Mouse (Mus musculus): ENCODE measurements around the gene Morn1. TPM values are rescaled to one million over a fixed set of nuclear protein-coding genes. Genes with fewer than 3 reads are reported as not detected.

Morn1 gene
- polyA plus RNA-seq, 1 experiment, result 15.5 TPM

DNA sequence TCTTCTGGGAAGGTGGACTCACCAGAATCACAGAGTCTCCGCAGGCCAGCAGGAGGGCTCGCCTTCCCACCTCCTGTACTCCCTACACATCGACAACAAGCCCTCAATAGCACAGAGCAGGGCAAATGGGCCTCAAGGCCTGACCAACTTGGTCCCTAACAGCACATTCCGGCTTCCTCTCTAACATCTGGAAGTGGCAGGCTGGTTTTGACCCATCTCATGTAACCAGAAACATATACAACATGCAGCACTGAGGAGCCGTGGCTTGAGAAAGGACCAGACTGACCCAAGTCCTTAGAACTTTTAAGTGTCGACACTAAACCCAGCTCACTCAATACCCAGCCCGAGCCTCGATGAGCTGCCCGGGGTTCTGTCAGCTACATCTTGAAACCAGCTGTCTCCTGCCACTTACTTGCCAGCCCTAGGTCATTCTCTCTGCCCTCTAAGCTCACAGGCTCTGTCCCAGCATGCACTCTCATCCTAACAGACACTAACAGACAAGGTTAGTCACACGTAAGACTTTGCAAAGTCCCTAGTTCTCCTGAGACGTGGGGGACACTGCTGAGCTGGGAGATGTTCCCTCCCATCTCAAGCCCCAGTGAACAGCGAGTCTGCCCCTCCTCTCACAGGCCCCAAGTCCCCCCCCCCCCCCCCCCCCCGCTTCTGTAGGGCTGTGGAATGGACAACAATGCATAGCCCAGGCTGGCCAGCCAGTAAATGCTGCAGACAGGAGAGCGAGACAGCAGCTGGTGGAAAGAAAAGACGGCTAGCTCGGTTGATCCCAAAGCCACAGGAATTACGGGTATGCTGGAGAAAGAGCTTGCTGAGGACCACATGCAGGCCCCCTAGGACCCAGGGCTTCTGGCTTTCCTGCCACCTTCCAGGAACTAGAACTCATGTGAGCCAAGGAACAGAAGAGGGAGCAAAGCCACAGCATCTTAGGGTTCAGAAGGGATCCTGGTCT, 87.7 kb downstream of the Morn1 start:
- Histone ChIP-seq H3K4me1 (ENCODE audit: control insufficient read depth, insufficient read depth, low read length) (peaks cover 79% of the 10 kb centered on the region), H3K4me3 (replicated peaks; ENCODE audit: extremely low read depth, low read depth, low read length) (peak overlapping the region; percentile 22)
- 23% methylated on average over 17 of the region's 17 CpGs for WGBS
- TF ChIP-seq POLR2A (IDR thresholded peaks at IDR 0.05; ENCODE audit: borderline replicate concordance, extremely low read depth, low read depth, low read length) (no peak), CTCF (IDR thresholded peaks at IDR 0.05; ENCODE audit: insufficient read depth, low read length) (no peak)
- DNase-seq, result no peak

DNA sequence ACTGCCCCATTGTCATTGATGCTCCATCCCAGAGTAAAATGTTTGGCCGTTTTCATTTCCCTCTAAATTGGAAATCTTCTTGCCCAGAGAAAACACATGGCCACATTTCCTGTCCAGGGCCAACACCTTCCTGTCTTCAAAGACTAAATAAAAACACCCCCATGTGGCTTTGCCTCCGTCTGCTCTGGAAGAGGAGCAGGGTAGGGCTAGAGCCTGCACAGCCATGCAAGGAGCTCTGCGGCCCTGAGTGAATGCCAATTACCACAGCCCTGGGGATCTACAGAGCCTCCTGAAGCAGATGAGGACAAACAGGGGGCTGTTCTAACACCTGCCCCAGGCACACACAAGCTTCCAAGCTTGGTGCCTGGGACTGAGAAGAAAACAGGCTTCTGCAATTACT, 89.8 kb downstream of the Morn1 start:
- peaks cover 73% of the 10 kb centered on the region for H3K4me1 ChIP-seq (ENCODE audit: control insufficient read depth, insufficient read depth, low read length)
- no peak for DNase-seq
- no peak overlapping the region for H3K4me3 ChIP-seq (replicated peaks; ENCODE audit: extremely low read depth, low read depth, low read length)
- TF ChIP-seq POLR2A (IDR thresholded peaks at IDR 0.05; ENCODE audit: borderline replicate concordance, extremely low read depth, low read depth, low read length) (no peak), CTCF (IDR thresholded peaks at IDR 0.05; ENCODE audit: insufficient read depth, low read length) (no peak)
- 21% methylated on average over 3 of the region's 3 CpGs for WGBS

DNA sequence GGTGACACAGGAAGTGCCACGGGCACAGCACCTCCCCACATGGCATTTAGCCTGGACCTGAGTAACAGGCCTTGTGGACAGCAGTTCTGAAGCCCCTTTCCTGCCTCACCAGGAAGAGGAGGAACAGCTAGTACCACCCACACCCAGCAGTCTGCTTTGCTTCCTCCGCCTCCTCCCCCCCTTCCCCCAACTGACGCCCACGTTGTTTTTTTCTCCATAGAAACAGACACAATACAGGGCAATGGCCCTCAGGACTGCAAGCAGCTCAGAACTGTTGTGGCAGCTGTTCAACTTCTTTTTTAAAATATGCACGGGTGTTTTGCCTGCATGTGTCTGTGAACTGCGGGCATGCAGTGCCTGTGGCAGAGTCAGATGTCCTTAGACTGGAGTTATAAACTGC, 91.9 kb downstream of the Morn1 start:
- peaks cover 63% of the 10 kb centered on the region for H3K4me1 ChIP-seq (ENCODE audit: control insufficient read depth, insufficient read depth, low read length)
- H3K4me3 ChIP-seq (replicated peaks; ENCODE audit: extremely low read depth, low read depth, low read length), result peak overlapping the region; percentile 7
- 2% methylated on average over 6 of the region's 6 CpGs for WGBS
- TF ChIP-seq CTCF (IDR thresholded peaks at IDR 0.05; ENCODE audit: insufficient read depth, low read length) (no peak), POLR2A (IDR thresholded peaks at IDR 0.05; ENCODE audit: borderline replicate concordance, extremely low read depth, low read depth, low read length) (peak; percentile 53; the same call in 1 of the 2 replicates)
- peak; percentile 68 for DNase-seq

DNA sequence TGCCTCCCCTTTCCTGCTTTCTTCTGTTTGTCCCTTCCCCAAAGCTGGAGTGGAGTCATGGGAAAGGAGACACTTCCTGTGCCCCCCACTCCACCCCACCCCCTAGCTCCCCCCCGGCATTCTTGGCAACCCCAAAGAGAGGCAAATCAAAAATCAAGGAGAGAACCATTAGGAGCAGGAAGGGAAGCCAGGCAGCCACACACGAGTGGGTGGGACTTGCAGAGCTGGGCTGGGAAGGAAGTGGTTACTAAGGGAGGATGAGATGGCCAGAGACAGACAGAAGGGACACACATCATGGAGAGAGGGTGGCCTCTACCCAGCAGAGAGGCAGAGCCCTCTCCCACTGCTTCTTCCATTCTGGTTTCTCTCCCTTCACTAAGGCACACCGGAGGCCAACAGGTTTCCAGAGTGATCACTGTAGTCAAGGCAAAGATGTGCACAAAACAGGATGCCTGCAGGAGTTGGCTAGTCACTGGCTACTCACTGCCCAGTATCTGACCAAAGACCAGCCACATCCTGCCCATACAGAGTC, 92.7 kb downstream of the Morn1 start:
- no peak for DNase-seq
- Histone ChIP-seq H3K4me1 (ENCODE audit: control insufficient read depth, insufficient read depth, low read length) (peaks cover 61% of the 10 kb centered on the region), H3K4me3 (replicated peaks; ENCODE audit: extremely low read depth, low read depth, low read length) (no peak overlapping the region)
- 9% methylated on average over 3 of the region's 3 CpGs for WGBS
- TF ChIP-seq POLR2A (IDR thresholded peaks at IDR 0.05; ENCODE audit: borderline replicate concordance, extremely low read depth, low read depth, low read length), result 0 out of 2 replicates have a peak, but pooled peaks have one; percentile 25
- no peak for TF ChIP-seq CTCF (IDR thresholded peaks at IDR 0.05; ENCODE audit: insufficient read depth, low read length)

DNA sequence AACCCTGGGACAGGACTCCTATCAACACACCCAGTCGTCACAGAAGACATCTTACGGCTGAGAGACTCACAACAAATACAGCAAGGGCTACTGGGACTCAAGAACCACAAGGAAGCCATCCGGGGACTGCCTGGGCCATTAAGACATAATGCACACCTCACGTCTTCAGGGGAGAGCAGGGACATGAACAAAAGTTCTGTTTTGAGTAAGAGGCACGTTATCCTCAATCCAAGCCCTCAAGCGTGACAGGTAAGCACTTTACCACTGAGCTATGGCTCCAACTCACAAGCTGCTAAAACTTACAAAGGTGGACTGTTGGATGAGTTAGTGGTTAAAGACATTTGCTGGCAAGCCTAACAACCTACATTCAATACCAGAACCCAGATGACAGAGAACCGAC, 96.8 kb downstream of the Morn1 start:
- TF ChIP-seq POLR2A (IDR thresholded peaks at IDR 0.05; ENCODE audit: borderline replicate concordance, extremely low read depth, low read depth, low read length), result no peak
- TF ChIP-seq CTCF (IDR thresholded peaks at IDR 0.05; ENCODE audit: insufficient read depth, low read length), result no peak
- Histone ChIP-seq H3K4me3 (replicated peaks; ENCODE audit: extremely low read depth, low read depth, low read length) (no peak overlapping the region), H3K4me1 (ENCODE audit: control insufficient read depth, insufficient read depth, low read length) (peaks cover 60% of the 10 kb centered on the region)
- DNase-seq, result no peak
- 74% methylated on average over 7 of the region's 7 CpGs for WGBS

DNA sequence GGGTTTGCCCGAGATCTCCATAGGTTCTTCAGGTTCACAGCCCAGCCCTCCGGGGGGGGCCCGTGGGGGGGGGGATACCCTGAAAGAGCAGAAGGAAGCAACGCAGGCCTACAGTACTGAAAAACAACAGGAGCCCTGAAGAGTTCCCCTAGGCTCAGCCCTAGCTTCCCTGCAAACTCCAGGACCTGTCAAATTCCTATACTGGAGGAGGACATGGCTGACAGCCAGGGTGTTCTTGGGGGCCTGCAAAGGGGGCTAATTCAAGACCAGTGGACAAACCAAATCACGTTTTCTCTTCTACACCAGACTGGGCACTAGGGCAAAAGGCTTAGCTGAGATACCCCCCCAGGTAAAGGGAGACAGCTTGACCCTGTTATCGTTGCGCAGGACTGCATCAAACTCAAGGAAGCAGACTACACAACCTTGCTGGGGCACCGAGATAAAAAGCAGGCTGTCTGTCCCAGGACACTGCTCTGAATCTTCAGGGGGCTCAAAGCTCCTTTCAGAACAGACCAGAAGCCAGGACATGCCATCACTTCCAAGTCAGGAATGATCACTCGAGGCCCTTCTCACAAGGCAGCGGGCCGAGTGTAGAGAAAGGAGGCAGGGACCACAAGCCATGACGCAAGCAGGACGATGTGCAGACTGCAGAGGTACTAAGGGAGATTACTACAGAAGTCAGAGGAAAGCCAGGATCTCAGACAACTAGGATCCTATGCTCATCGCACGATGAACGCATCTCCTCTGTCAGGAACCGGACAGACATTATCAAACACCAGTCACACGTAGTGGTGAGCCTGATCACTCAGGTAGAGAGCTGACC, 98.1 kb downstream of the Morn1 start:
- WGBS, result 50% methylated on average over 18 of the region's 18 CpGs
- TF ChIP-seq POLR2A (IDR thresholded peaks at IDR 0.05; ENCODE audit: borderline replicate concordance, extremely low read depth, low read depth, low read length), result no peak
- TF ChIP-seq CTCF (IDR thresholded peaks at IDR 0.05; ENCODE audit: insufficient read depth, low read length), result no peak
- no peak for DNase-seq
- H3K4me1 ChIP-seq (ENCODE audit: control insufficient read depth, insufficient read depth, low read length), result peaks cover 58% of the 10 kb centered on the region
- H3K4me3 ChIP-seq (replicated peaks; ENCODE audit: extremely low read depth, low read depth, low read length), result no peak overlapping the region

DNA sequence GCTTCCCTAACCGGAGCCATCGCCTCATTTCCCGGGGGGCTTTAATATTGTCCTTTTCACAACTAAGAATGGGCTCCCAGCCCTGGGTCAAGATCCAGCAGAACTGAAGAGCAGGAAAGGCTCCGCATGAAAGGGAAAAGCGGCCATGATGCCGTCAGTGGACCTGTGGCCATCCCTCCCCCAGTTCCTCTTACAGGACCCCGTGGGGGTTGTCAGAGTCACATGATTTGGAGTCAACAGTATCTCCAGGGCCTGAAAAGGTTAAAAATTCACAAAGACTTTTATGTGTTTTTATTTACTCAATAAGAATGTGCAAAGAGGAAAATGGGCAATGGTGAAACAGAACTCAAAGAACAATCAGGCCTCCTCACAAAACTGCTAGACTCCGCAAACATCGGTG, 99.5 kb downstream of the Morn1 start:
- no peak for TF ChIP-seq POLR2A (IDR thresholded peaks at IDR 0.05; ENCODE audit: borderline replicate concordance, extremely low read depth, low read depth, low read length)
- TF ChIP-seq CTCF (IDR thresholded peaks at IDR 0.05; ENCODE audit: insufficient read depth, low read length), result no peak
- no peak overlapping the region for H3K4me3 ChIP-seq (replicated peaks; ENCODE audit: extremely low read depth, low read depth, low read length)
- no peak for DNase-seq
- H3K4me1 ChIP-seq (ENCODE audit: control insufficient read depth, insufficient read depth, low read length), result peaks cover 67% of the 10 kb centered on the region
- 78% methylated on average over 9 of the region's 9 CpGs for WGBS

DNA sequence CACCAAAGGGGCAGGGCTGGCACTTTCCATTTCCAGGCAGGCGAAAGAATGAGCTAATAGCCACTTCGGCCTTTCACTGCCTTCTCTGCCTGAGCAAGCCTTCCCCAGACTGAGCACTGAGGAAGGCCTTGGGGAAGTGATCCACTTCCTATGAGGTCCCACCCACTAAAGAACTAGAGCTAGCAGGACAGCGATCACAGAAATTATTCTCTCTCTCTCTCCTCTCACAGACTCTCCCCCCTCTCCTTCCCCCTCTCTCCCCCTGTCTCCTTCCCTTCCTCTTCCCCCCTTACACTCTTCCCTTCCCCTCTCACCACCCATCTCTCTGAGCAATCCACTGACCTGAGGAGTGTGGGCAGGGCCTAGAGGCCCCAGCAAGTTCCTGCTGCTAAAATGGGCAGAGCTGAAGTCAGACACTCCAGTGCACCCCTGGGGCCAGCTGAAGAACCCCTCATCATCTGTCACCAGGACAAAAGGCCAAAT, 100.9 kb downstream of the Morn1 start:
- DNase-seq, result no peak

DNA sequence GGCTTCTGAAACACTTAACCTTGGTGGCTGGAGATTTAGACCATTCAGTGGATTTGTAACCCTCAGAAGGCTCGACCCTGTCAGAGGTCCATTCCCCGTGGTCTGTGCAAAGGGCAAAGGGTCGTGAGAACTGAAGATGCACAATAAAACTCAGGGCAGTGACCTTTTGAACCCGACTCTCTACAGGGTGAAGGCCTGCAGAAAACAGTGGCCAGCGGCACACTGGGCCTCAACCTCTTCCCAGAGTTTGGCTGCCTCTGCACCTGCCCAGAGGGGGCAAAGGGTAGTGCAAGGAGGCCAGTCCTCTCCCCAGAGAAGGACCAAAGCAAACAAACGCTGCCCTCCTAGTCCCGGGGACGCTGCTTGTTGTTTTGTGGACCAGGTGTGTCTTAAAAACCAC, 102.0 kb downstream of the Morn1 start:
- Histone ChIP-seq H3K4me3 (replicated peaks; ENCODE audit: extremely low read depth, low read depth, low read length) (no peak overlapping the region), H3K4me1 (ENCODE audit: control insufficient read depth, insufficient read depth, low read length) (peaks cover 80% of the 10 kb centered on the region)
- no peak for TF ChIP-seq POLR2A (IDR thresholded peaks at IDR 0.05; ENCODE audit: borderline replicate concordance, extremely low read depth, low read depth, low read length)
- TF ChIP-seq CTCF (IDR thresholded peaks at IDR 0.05; ENCODE audit: insufficient read depth, low read length), result no peak
- WGBS, result 30% methylated on average over 8 of the region's 8 CpGs
- DNase-seq, result no peak

More for the DNA sequence above, 100.9 kb downstream of the Morn1 start:
- 10% methylated on average over 3 of the region's 3 CpGs for WGBS
- TF ChIP-seq POLR2A (IDR thresholded peaks at IDR 0.05; ENCODE audit: borderline replicate concordance, extremely low read depth, low read depth, low read length), result no peak
- Histone ChIP-seq H3K4me3 (replicated peaks; ENCODE audit: extremely low read depth, low read depth, low read length) (no peak overlapping the region), H3K4me1 (ENCODE audit: control insufficient read depth, insufficient read depth, low read length) (peaks cover 78% of the 10 kb centered on the region)

Measured in lung, adult 2 months (tissue).